Mouse (Mus musculus): ENCODE measurements around the gene Mfn2. TPM values are rescaled to one million over a fixed set of nuclear protein-coding genes. Genes with fewer than 3 reads are reported as not detected.
"Not testable (repeated sequence)": the region's sequence is repeated elsewhere in the genome, so short reads cannot be mapped to it uniquely, and the experiment has no call there.

The Mfn2 gene
- total and polyA plus RNA-seq, 3 experiments = 10.0 to 36.8 (median 17.5) TPM

GRCm38 (mm10) chr4:147867563-147868449, 36.7 kb downstream of the Mfn2 start:
- H3K4me1 ChIP-seq (ENCODE audit: control insufficient read depth in 1 of 2, insufficient read depth in 2 of 2) = peaks cover 0 to 28% of the 10 kb centered on the region in 2 experiments; a peak in 2 of 4 replicates
- H3K36me3 ChIP-seq (replicated peaks in 1 of 2; ENCODE audit: control insufficient read depth in 1 of 2, insufficient read depth in 1 of 2, low read length in 1 of 2) = peaks cover 30 to 50% of the 10 kb centered on the region in 2 experiments
- dilution Hi-C loops (cut with MboI; ENCODE audit: extremely low pct_ligation_motif_present, extremely low pct_unique_long_range_greater_than_20kb, low sequenced_read_pairs) = no loop called here
- H3K27me3 ChIP-seq (replicated peaks) = no peaks in the 10 kb centered on the region
- H3K9ac ChIP-seq (ENCODE audit: insufficient read depth, low read depth) = peak overlapping the region; percentile 90
- TF ChIP-seq ZMIZ1 (IDR thresholded peaks at IDR 0.05; ENCODE audit: low read depth, low read length) = no peak
- peak; percentile 28; the same call in 1 of the 2 replicates for TF ChIP-seq MXI1 (IDR thresholded peaks at IDR 0.05; ENCODE audit: low read depth, low read length)
- peak; percentile 29 for TF ChIP-seq RAD21 (IDR thresholded peaks at IDR 0.05; ENCODE audit: low read depth, low read length)
- 0 out of 2 replicates have a peak, but pooled peaks have one; percentile 23 for TF ChIP-seq RCOR1 (conservative IDR thresholded peaks at IDR 0.05; ENCODE audit: low read depth, low read length)
- no peak for TF ChIP-seq IRF4 (IDR thresholded peaks at IDR 0.05; ENCODE audit: low read depth, low read length)
- TF ChIP-seq CTCF (conservative IDR thresholded peaks at IDR 0.05 in 1 of 2, IDR thresholded peaks at IDR 0.05 in 1 of 2; ENCODE audit: low read depth in 2 of 2, low read length in 2 of 2) = peak in 1 of 2 experiments; percentile 38; a peak in 1 of 4 replicates
- H3K27ac ChIP-seq (ENCODE audit: insufficient read depth, low read depth) = peak overlapping the region; percentile 63
- in situ Hi-C loops (cut with MboI; ENCODE audit: low pct_ligation_motif_present, low pct_unique_long_range_greater_than_20kb, low sequenced_read_pairs) = no loop called here
- H3K9me3 ChIP-seq (replicated peaks; ENCODE audit: low read length) = no peaks in the 10 kb centered on the region
- peak overlapping the region; percentile 96 for H3K4me2 ChIP-seq (ENCODE audit: insufficient read depth, low read depth, poor library complexity, severe bottlenecking)
- H3K4me3 ChIP-seq (replicated peaks in 1 of 3; ENCODE audit: low read depth in 2 of 3, low read length in 2 of 3, poor library complexity in 1 of 3) = peak overlapping the region; percentile 85 to 97 (median 96)
- no peak for DNase-seq (ENCODE audit: extremely low read depth)
- H3K79me2 ChIP-seq (replicated peaks; ENCODE audit: control insufficient read depth, extremely low read depth, insufficient read depth, poor library complexity, severe bottlenecking) = peaks cover 25% of the 10 kb centered on the region

DNA sequence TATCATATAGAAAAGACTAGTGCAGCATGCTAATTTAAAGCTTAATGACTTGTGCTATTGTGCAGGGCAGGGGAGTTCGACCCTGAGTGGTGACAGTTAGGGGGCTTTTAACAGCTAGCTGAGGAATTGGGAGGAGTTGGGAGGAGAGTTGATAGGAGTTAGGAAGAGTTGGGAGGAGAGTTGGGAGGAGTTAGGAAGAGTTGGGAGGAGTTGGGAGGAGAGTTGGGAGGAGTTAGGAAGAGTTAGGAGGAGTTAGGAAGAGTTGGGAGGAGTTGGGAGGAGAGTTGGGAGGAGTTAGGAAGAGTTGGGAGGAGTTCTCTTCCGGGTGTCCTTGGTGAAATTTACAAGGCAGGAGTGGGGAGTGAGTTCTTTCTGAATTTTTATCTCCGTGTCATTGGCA, 37.7 kb downstream of the Mfn2 start:
- H3K4me3 ChIP-seq (replicated peaks in 1 of 3; ENCODE audit: low read depth in 2 of 3, low read length in 2 of 3, poor library complexity in 1 of 3); H3K27ac ChIP-seq (ENCODE audit: insufficient read depth, low read depth); H3K4me2 ChIP-seq (ENCODE audit: insufficient read depth, low read depth, poor library complexity, severe bottlenecking); H3K9ac ChIP-seq (ENCODE audit: insufficient read depth, low read depth); H3K9me3 ChIP-seq (replicated peaks; ENCODE audit: low read length); H3K27me3 ChIP-seq (replicated peaks); DNase-seq (ENCODE audit: extremely low read depth); in situ Hi-C loops (cut with MboI; ENCODE audit: low pct_ligation_motif_present, low pct_unique_long_range_greater_than_20kb, low sequenced_read_pairs); dilution Hi-C loops (cut with MboI; ENCODE audit: extremely low pct_ligation_motif_present, extremely low pct_unique_long_range_greater_than_20kb, low sequenced_read_pairs): not testable (repeated sequence)
- Histone ChIP-seq H3K4me1 (ENCODE audit: control insufficient read depth in 1 of 2, insufficient read depth in 2 of 2) (peaks cover 0 to 28% of the 10 kb centered on the region in 2 experiments; a peak in 2 of 4 replicates), H3K36me3 (replicated peaks in 1 of 2; ENCODE audit: control insufficient read depth in 1 of 2, insufficient read depth in 1 of 2, low read length in 1 of 2) (peaks cover 35 to 54% of the 10 kb centered on the region in 2 experiments), H3K79me2 (replicated peaks; ENCODE audit: control insufficient read depth, extremely low read depth, insufficient read depth, poor library complexity, severe bottlenecking) (peaks cover 25% of the 10 kb centered on the region)

GRCm38 (mm10) chr4:147866056-147866455, 38.4 kb downstream of the Mfn2 start:
- H3K27me3 ChIP-seq (replicated peaks) = no peaks in the 10 kb centered on the region
- H3K36me3 ChIP-seq (replicated peaks in 1 of 2; ENCODE audit: control insufficient read depth in 1 of 2, insufficient read depth in 1 of 2, low read length in 1 of 2) = peaks cover 42 to 57% of the 10 kb centered on the region in 2 experiments
- no peak overlapping the region for H3K27ac ChIP-seq (ENCODE audit: insufficient read depth, low read depth)
- peaks cover 25% of the 10 kb centered on the region for H3K79me2 ChIP-seq (replicated peaks; ENCODE audit: control insufficient read depth, extremely low read depth, insufficient read depth, poor library complexity, severe bottlenecking)
- in situ Hi-C loops (cut with MboI; ENCODE audit: low pct_ligation_motif_present, low pct_unique_long_range_greater_than_20kb, low sequenced_read_pairs) = no loop called here
- dilution Hi-C loops (cut with MboI; ENCODE audit: extremely low pct_ligation_motif_present, extremely low pct_unique_long_range_greater_than_20kb, low sequenced_read_pairs) = no loop called here
- H3K4me3 ChIP-seq (replicated peaks in 1 of 3; ENCODE audit: low read depth in 2 of 3, low read length in 2 of 3, poor library complexity in 1 of 3) = no peak overlapping the region
- no peaks in the 10 kb centered on the region for H3K9me3 ChIP-seq (replicated peaks; ENCODE audit: low read length)
- H3K9ac ChIP-seq (ENCODE audit: insufficient read depth, low read depth) = no peak overlapping the region
- DNase-seq (ENCODE audit: extremely low read depth) = no peak
- H3K4me2 ChIP-seq (ENCODE audit: insufficient read depth, low read depth, poor library complexity, severe bottlenecking) = no peak overlapping the region
- TF ChIP-seq POLR2AphosphoS2 (IDR thresholded peaks at IDR 0.05; ENCODE audit: low read depth, low read length) (no peak), JUND (conservative IDR thresholded peaks at IDR 0.05; ENCODE audit: low read depth, low read length) (no peak), RCOR1 (conservative IDR thresholded peaks at IDR 0.05; ENCODE audit: low read depth, low read length) (no peak), CHD2 (IDR thresholded peaks at IDR 0.05; ENCODE audit: low read length) (no peak), USF1 (IDR thresholded peaks at IDR 0.05; ENCODE audit: low read depth, low read length) (no peak), MAX (IDR thresholded peaks at IDR 0.05; ENCODE audit: low read length) (no peak), MEF2A (IDR thresholded peaks at IDR 0.05; ENCODE audit: borderline replicate concordance, low read depth, low read length) (no peak), USF2 (conservative IDR thresholded peaks at IDR 0.05; ENCODE audit: low read depth, low read length) (no peak), BHLHE40 (IDR thresholded peaks at IDR 0.05; ENCODE audit: low read depth, low read length) (no peak), NRF1 (IDR thresholded peaks at IDR 0.05; ENCODE audit: low read depth, low read length) (no peak)
- H3K4me1 ChIP-seq (ENCODE audit: control insufficient read depth in 1 of 2, insufficient read depth in 2 of 2) = peaks cover 0 to 28% of the 10 kb centered on the region in 2 experiments; a peak in 2 of 4 replicates

All from CH12.LX (cell line).